Mouse (Mus musculus): Measurements from ENCODE around the gene Mrrf. TPM values are rescaled to one million over a fixed set of nuclear protein-coding genes. Genes with fewer than 3 reads are reported as not detected.

The Mrrf gene
- polyA plus RNA-seq, 1 experiment from 2014 or later = 30.3 TPM

Other genes starting within 250 kb of the Mrrf start
- 0.55 and 0.60 TPM in 2 replicates for gene Ttll11, start 156.5 kb upstream of the Mrrf start, polyA plus RNA-seq (2015; fragmentation: Nextera tagmentation; extraction: Ambion mirVana)
- gene Ndufa8, start 87.0 kb upstream of the Mrrf start, polyA plus RNA-seq (2015; fragmentation: Nextera tagmentation; extraction: Ambion mirVana) = 239 and 249 TPM in 2 replicates
- 9.6 and 11.1 TPM in 2 replicates for gene Morn5, start 86.9 kb upstream of the Mrrf start, polyA plus RNA-seq (2015; fragmentation: Nextera tagmentation; extraction: Ambion mirVana)
- 4.7 and 4.9 TPM in 2 replicates for gene Lhx6, start 31.0 kb upstream of the Mrrf start, polyA plus RNA-seq (2015; fragmentation: Nextera tagmentation; extraction: Ambion mirVana)
- gene Rbm18, start 384 bp downstream of the Mrrf start, polyA plus RNA-seq (2015; fragmentation: Nextera tagmentation; extraction: Ambion mirVana) = 73.5 and 75.4 TPM in 2 replicates
- 76.1 and 83.5 TPM in 2 replicates for gene Ptgs1, start 94.0 kb downstream of the Mrrf start, polyA plus RNA-seq (2015; fragmentation: Nextera tagmentation; extraction: Ambion mirVana)
- 0.04 TPM in 1 of 2 replicates, not detected in the other for gene Olfr338, start 237.1 kb downstream of the Mrrf start, polyA plus RNA-seq (2015; fragmentation: Nextera tagmentation; extraction: Ambion mirVana)